Mouse (Mus musculus) intestine, embryonic 15.5 days (tissue): ENCODE data around the gene Nr2c2ap. TPM values are rescaled to one million over a fixed set of nuclear protein-coding genes. Genes with fewer than 3 reads are reported as not detected.

Experiments
- ATAC-seq: fragments of 200-750 bp; cut with Nextera tagmentation; 2 replicates; pipeline ENCODE4 v1.8.0; 2017; ENCODE audit warnings: moderate TSS enrichment, moderate library complexity
- H3K27ac ChIP-seq: fragments of 300-500 bp; sonication (generic); 2 replicates; pipeline ENCODE4 v1.5.1; 2015; ENCODE audit warnings: mild to moderate bottlenecking, inconsistent platforms
- H3K27me3 ChIP-seq: fragments of 300-500 bp; sonication (generic); replicated peaks from 2 replicates; pipeline ENCODE4 v1.6.1; 2015; ENCODE audit warnings: inconsistent platforms
- H3K36me3 ChIP-seq: fragments of 300-500 bp; sonication (generic); 2 replicates; pipeline ENCODE4 v1.6.1; 2015; ENCODE audit warnings: inconsistent platforms
- H3K4me1 ChIP-seq: fragments of 300-500 bp; sonication (generic); replicated peaks from 2 replicates; pipeline ENCODE4 v1.6.1; 2015; ENCODE audit warnings: inconsistent platforms
- H3K4me2 ChIP-seq: fragments of 300-500 bp; sonication (generic); replicated peaks from 2 replicates; pipeline ENCODE4 v1.6.1; 2015; ENCODE audit warnings: mild to moderate bottlenecking, inconsistent platforms
- H3K4me3 ChIP-seq: fragments of 300-500 bp; sonication (generic); replicated peaks from 2 replicates; pipeline ENCODE4 v1.5.1; 2015; ENCODE audit warnings: inconsistent platforms
- H3K9ac ChIP-seq: fragments of 300-500 bp; sonication (generic); 2 replicates; pipeline ENCODE4 v1.6.1; 2015; ENCODE audit warnings: inconsistent platforms
- H3K9me3 ChIP-seq: fragments of 300-500 bp; sonication (generic); 2 replicates; pipeline ENCODE4 v1.6.1; 2016; ENCODE audit warnings: inconsistent platforms
- WGBS: fragments of 180-500 bp; shearing (Covaris S2); methylation state at CpG from one replicate; pipeline ENCODE4 v1.1.7; 2015; 5-methylcytosine and 5-hydroxymethylcytosine counted together
- polyA plus RNA-seq: library from polyadenylated mRNA; unstranded; fragments of >200 nt; fragmentation: Nextera tagmentation; extraction: Ambion mirVana; gene quantifications from 2 replicates; pipeline ENCODE4 v1.2.1, GENCODE M21; 2015

Gene Nr2c2ap
- polyA plus RNA-seq, 1 experiment from 2014 or later = 47.4 TPM

GRCm38 (mm10) chr8:70128435-70128834 lies 2.7 kb upstream of the Nr2c2ap start:
- no peaks in the 10 kb centered on the region for H3K27me3 ChIP-seq
- 73% methylated on average over 3 of the region's 3 CpGs for WGBS
- H3K4me3 ChIP-seq = no peak overlapping the region
- H3K4me2 ChIP-seq = no peak overlapping the region
- ATAC-seq = no peak
- H3K9ac ChIP-seq = no peak overlapping the region; the same call in 1 of the 2 replicates
- H3K27ac ChIP-seq = no peak overlapping the region
- peaks cover 5% of the 10 kb centered on the region; the same call in 1 of the 2 replicates for H3K36me3 ChIP-seq
- no peaks in the 10 kb centered on the region for H3K9me3 ChIP-seq
- peaks cover 17% of the 10 kb centered on the region; the same call in 1 of the 2 replicates for H3K4me1 ChIP-seq

GRCm38 (mm10) chr8:70129309-70129952 lies 1.7 kb upstream of the Nr2c2ap start:
- Histone ChIP-seq H3K4me1 (peaks cover 17% of the 10 kb centered on the region; the same call in 1 of the 2 replicates), H3K27ac (no peak overlapping the region), H3K9ac (no peak overlapping the region), H3K4me3 (no peak overlapping the region), H3K36me3 (peaks cover 14% of the 10 kb centered on the region), H3K9me3 (no peaks in the 10 kb centered on the region), H3K27me3 (no peaks in the 10 kb centered on the region), H3K4me2 (no peak overlapping the region)
- 61% methylated on average over 9 of the region's 9 CpGs for WGBS
- no peak for ATAC-seq

- ATAC-seq = no peak
- Histone ChIP-seq H3K4me2 (no peak overlapping the region), H3K27me3 (no peaks in the 10 kb centered on the region), H3K9me3 (no peaks in the 10 kb centered on the region), H3K27ac (no peak overlapping the region), H3K36me3 (peaks cover 18% of the 10 kb centered on the region), H3K4me1 (peaks cover 17% of the 10 kb centered on the region; the same call in 1 of the 2 replicates), H3K4me3 (no peak overlapping the region), H3K9ac (no peak overlapping the region)
- 84% methylated on average over 3 of the region's 3 CpGs for WGBS
These were observed 1.1 kb upstream of the Nr2c2ap start for GRCm38 (mm10) chr8:70130066-70130465.

GRCm38 (mm10) chr8:70134086-70134485 lies 3.0 kb downstream of the Nr2c2ap start:
- H3K27ac ChIP-seq = no peak overlapping the region
- H3K4me3 ChIP-seq = no peak overlapping the region
- peaks cover 25% of the 10 kb centered on the region for H3K4me1 ChIP-seq
- H3K36me3 ChIP-seq = peaks cover 27% of the 10 kb centered on the region
- no peak overlapping the region for H3K4me2 ChIP-seq
- WGBS = 89% methylated on average over 5 of the region's 5 CpGs
- H3K27me3 ChIP-seq = no peaks in the 10 kb centered on the region
- no peak for ATAC-seq
- H3K9me3 ChIP-seq = no peaks in the 10 kb centered on the region
- H3K9ac ChIP-seq = no peak overlapping the region

GRCm38 (mm10) chr8:70134931-70135330 lies 3.8 kb downstream of the Nr2c2ap start:
- no peaks in the 10 kb centered on the region for H3K27me3 ChIP-seq
- peaks cover 27% of the 10 kb centered on the region for H3K36me3 ChIP-seq
- H3K4me1 ChIP-seq = peaks cover 21% of the 10 kb centered on the region
- H3K4me3 ChIP-seq = no peak overlapping the region
- ATAC-seq = no peak
- H3K9me3 ChIP-seq = no peaks in the 10 kb centered on the region
- WGBS = 92% methylated on average over 9 of the region's 9 CpGs
- H3K9ac ChIP-seq = no peak overlapping the region
- H3K4me2 ChIP-seq = no peak overlapping the region
- H3K27ac ChIP-seq = no peak overlapping the region

- ATAC-seq = no peak
- WGBS = 83% methylated on average over 4 of the region's 4 CpGs
- no peak overlapping the region for H3K27ac ChIP-seq
These were observed 5.5 kb downstream of the Nr2c2ap start for GRCm38 (mm10) chr8:70136591-70136990.

GRCm38 (mm10) chr8:70137890-70138289 lies 6.8 kb downstream of the Nr2c2ap start:
- 82% methylated on average over 4 of the region's 4 CpGs for WGBS
- no peak overlapping the region; the same call in 1 of the 2 replicates for H3K9ac ChIP-seq
- no peaks in the 10 kb centered on the region for H3K27me3 ChIP-seq
- peak overlapping the region; percentile 76 for H3K4me3 ChIP-seq
- H3K9me3 ChIP-seq = no peaks in the 10 kb centered on the region
- H3K36me3 ChIP-seq = peaks cover 26% of the 10 kb centered on the region
- no peak for ATAC-seq
- H3K4me2 ChIP-seq = peak overlapping the region; percentile 71
- peaks cover 17% of the 10 kb centered on the region for H3K4me1 ChIP-seq
- no peak overlapping the region for H3K27ac ChIP-seq

More at GRCm38 (mm10) chr8:70136591-70136990, 5.5 kb downstream of the Nr2c2ap start:
- H3K4me3 ChIP-seq = no peak overlapping the region
- no peaks in the 10 kb centered on the region for H3K9me3 ChIP-seq
- H3K4me1 ChIP-seq = peaks cover 24% of the 10 kb centered on the region
- H3K27me3 ChIP-seq = no peaks in the 10 kb centered on the region
- peaks cover 27% of the 10 kb centered on the region for H3K36me3 ChIP-seq
- H3K9ac ChIP-seq = no peak overlapping the region
- H3K4me2 ChIP-seq = no peak overlapping the region

GRCm38 (mm10) chr8:70139026-70139857 lies 8.1 kb downstream of the Nr2c2ap start, which contains the start of the genes Rfxank, Borcs8 and Mef2b:
Rfxank (minus strand) TSS chr8:70139154.
Borcs8 (plus strand) TSS chr8:70139499.
Mef2b (plus strand) TSS chr8:70139711.
- H3K4me2 ChIP-seq = peak within 1 kb of the TSS; percentile 71
- peak; percentile 98 for ATAC-seq
- peak within 1 kb of the TSS; percentile 81 for H3K27ac ChIP-seq
- H3K27me3 ChIP-seq = no peaks in the 10 kb centered on the region
- peaks cover 17% of the 10 kb centered on the region for H3K4me1 ChIP-seq
- H3K4me3 ChIP-seq = peak within 1 kb of the TSS; percentile 76
- H3K36me3 ChIP-seq = peaks cover 17% of the 10 kb centered on the region
- no peaks in the 10 kb centered on the region for H3K9me3 ChIP-seq
- under 1% methylated on average over 46 of the region's 46 CpGs for WGBS
- H3K9ac ChIP-seq = peak within 1 kb of the TSS; percentile 83

GRCm38 (mm10) chr8:70139981-70140380 lies 8.8 kb downstream of the Nr2c2ap start:
- peak overlapping the region; percentile 77; the same call in 1 of the 2 replicates for H3K27ac ChIP-seq
- H3K4me1 ChIP-seq = peaks cover 17% of the 10 kb centered on the region
- peak overlapping the region; percentile 83 for H3K9ac ChIP-seq
- peak overlapping the region; percentile 76 for H3K4me3 ChIP-seq
- no peaks in the 10 kb centered on the region for H3K27me3 ChIP-seq
- peaks cover 18% of the 10 kb centered on the region for H3K36me3 ChIP-seq
- peak overlapping the region; percentile 53 for H3K4me2 ChIP-seq
- WGBS = 6% methylated on average over 9 of the region's 9 CpGs
- no peak for ATAC-seq
- H3K9me3 ChIP-seq = no peaks in the 10 kb centered on the region

GRCm38 (mm10) chr8:70147678-70148607 lies 16.8 kb downstream of the Nr2c2ap start:
- Histone ChIP-seq H3K36me3 (peaks cover 19% of the 10 kb centered on the region; the same call in 1 of the 2 replicates), H3K4me3 (no peak overlapping the region), H3K4me1 (peaks cover 7% of the 10 kb centered on the region), H3K4me2 (no peak overlapping the region), H3K27me3 (no peaks in the 10 kb centered on the region), H3K27ac (no peak overlapping the region), H3K9ac (no peak overlapping the region), H3K9me3 (no peaks in the 10 kb centered on the region)
- WGBS = 86% methylated on average over 7 of the region's 7 CpGs
- ATAC-seq = no peak

GRCm38 (mm10) chr8:70150158-70150557 lies 19.0 kb downstream of the Nr2c2ap start:
- peaks cover 7% of the 10 kb centered on the region for H3K4me1 ChIP-seq
- no peak overlapping the region for H3K27ac ChIP-seq
- no peaks in the 10 kb centered on the region for H3K27me3 ChIP-seq
- no peaks in the 10 kb centered on the region for H3K9me3 ChIP-seq
- no peak overlapping the region for H3K9ac ChIP-seq
- H3K4me3 ChIP-seq = no peak overlapping the region
- H3K36me3 ChIP-seq = peaks cover 9% of the 10 kb centered on the region; the same call in 1 of the 2 replicates
- WGBS = 15% methylated on average over 13 of the region's 13 CpGs
- 0 out of 2 replicates have a peak, but pooled peaks have one; percentile 24 for ATAC-seq
- H3K4me2 ChIP-seq = no peak overlapping the region
